Mouse (Mus musculus): ENCODE measurements around the gene Dusp9.

- TF ChIP-seq EP300 (IDR thresholded peaks at IDR 0.05; ENCODE audit: low read depth) (no peak), CTCF (IDR thresholded peaks at IDR 0.05; ENCODE audit: low read depth) (no peak)
Observed at GRCm38 (mm10) chrX:73626981-73627380, 12.2 kb upstream of the Dusp9 start.
